22 mouse cellular contexts compared by ENCODE assay signal in genomic region chr1:187749294-187749693, GRCm38 (mm10).
"Had no signal": no experiment of that assay in that cellular context is flagged by ENCODE, and none has a peak within 500 bp of the region (broad histone marks: within the 10 kb centered on the region; RNA-seq: fewer than 3 reads in every experiment).

No protein-coding gene starts in this region.

- DNase-seq: kidney, postnatal 10 days; kidney, postnatal 36 days; layer of hippocampus, postnatal 36 days; lung, adult 18-20 months; lung, postnatal 10 days; lung, postnatal 36 days; retina, postnatal 1 day; right cerebral cortex, postnatal 25 days; thymus, adult 18-20 months; thymus, postnatal 36 days had no signal

- H3K4me2 ChIP-seq: limb, embryonic 12.5 days; limb, embryonic 15.5 days; liver, embryonic 12.5 days; liver, embryonic 15.5 days; lung, embryonic 15.5 days; midbrain, embryonic 13.5 days; neural tube, embryonic 13.5 days had no signal

- H3K9ac ChIP-seq: limb, embryonic 12.5 days; limb, embryonic 15.5 days; liver, embryonic 12.5 days; liver, embryonic 15.5 days; lung, embryonic 15.5 days; midbrain, embryonic 13.5 days; neural tube, embryonic 13.5 days had no signal

- ATAC-seq: liver, embryonic 12.5 days; midbrain, embryonic 13.5 days; midbrain, embryonic 16.5 days had no signal

- H3K27me3 ChIP-seq: limb, embryonic 12.5 days; limb, embryonic 15.5 days; liver, embryonic 12.5 days; liver, embryonic 15.5 days; lung, embryonic 15.5 days; megakaryocyte, embryonic 14.5 days; midbrain, embryonic 13.5 days; neural tube, embryonic 13.5 days had no signal

- H3K4me3 ChIP-seq: left cerebral cortex, adult 2 months; limb, embryonic 12.5 days; limb, embryonic 15.5 days; liver, embryonic 12.5 days; liver, embryonic 15.5 days; lung, embryonic 15.5 days; megakaryocyte, embryonic 14.5 days; midbrain, embryonic 10.5 days; midbrain, embryonic 13.5 days; myocyte; neural tube, embryonic 13.5 days had no signal

- H3K9me3 ChIP-seq: limb, embryonic 15.5 days; liver, embryonic 15.5 days; lung, embryonic 15.5 days; neural tube, embryonic 13.5 days had no signal

- H3K4me1 ChIP-seq: limb, embryonic 12.5 days; limb, embryonic 15.5 days; liver, embryonic 12.5 days; liver, embryonic 15.5 days; lung, embryonic 15.5 days; megakaryocyte, embryonic 14.5 days; midbrain, embryonic 10.5 days; midbrain, embryonic 13.5 days; neural tube, embryonic 13.5 days had no signal

- H3K27ac ChIP-seq: left cerebral cortex, adult 2 months; limb, embryonic 12.5 days; limb, embryonic 15.5 days; liver, embryonic 12.5 days; liver, embryonic 15.5 days; lung, embryonic 15.5 days; midbrain, embryonic 10.5 days; midbrain, embryonic 13.5 days; neural tube, embryonic 13.5 days had no signal

- H3K36me3 ChIP-seq: limb, embryonic 12.5 days; limb, embryonic 15.5 days; liver, embryonic 12.5 days; liver, embryonic 15.5 days; lung, embryonic 15.5 days; midbrain, embryonic 10.5 days; midbrain, embryonic 13.5 days; neural tube, embryonic 13.5 days had no signal
